Mouse (Mus musculus) neural tube, embryonic 13.5 days (tissue): ENCODE results near the gene D930007J09Rik. TPM values are rescaled to one million over a fixed set of nuclear protein-coding genes. Genes with fewer than 3 reads are reported as not detected.

Experiments
- ATAC-seq: fragments of 200-750 bp; cut with Nextera tagmentation; 2 replicates; pipeline ENCODE4 v1.8.0; 2017; ENCODE audit warnings: low read depth, mild to moderate bottlenecking, moderate TSS enrichment, moderate library complexity
- H3K27ac ChIP-seq: fragments of 300-500 bp; sonication (generic); replicated peaks from 2 replicates; pipeline ENCODE4 v1.5.1; 2015; ENCODE audit warnings: moderate library complexity, mild to moderate bottlenecking, inconsistent platforms
- H3K27me3 ChIP-seq: fragments of 300-500 bp; sonication (generic); 2 replicates; pipeline ENCODE4 v1.6.1; 2015; ENCODE audit warnings: mild to moderate bottlenecking, inconsistent platforms
- H3K36me3 ChIP-seq: fragments of 300-500 bp; sonication (generic); 2 replicates; pipeline ENCODE4 v1.6.1; 2015; ENCODE audit warnings: mild to moderate bottlenecking, inconsistent platforms
- H3K4me1 ChIP-seq: fragments of 300-500 bp; sonication (generic); replicated peaks from 2 replicates; pipeline ENCODE4 v1.6.1; 2015; ENCODE audit warnings: inconsistent platforms
- H3K4me2 ChIP-seq: fragments of 300-500 bp; sonication (generic); 2 replicates; pipeline ENCODE4 v1.6.1; 2015; ENCODE audit warnings: inconsistent platforms, mild to moderate bottlenecking, moderate library complexity
- H3K4me3 ChIP-seq: fragments of 300-500 bp; sonication (generic); 2 replicates; pipeline ENCODE4 v1.5.1; 2015; ENCODE audit warnings: mild to moderate bottlenecking, inconsistent platforms
- H3K9ac ChIP-seq: fragments of 300-500 bp; sonication (generic); 2 replicates; pipeline ENCODE4 v1.6.1; 2015; ENCODE audit warnings: moderate library complexity, mild to moderate bottlenecking, inconsistent platforms
- H3K9me3 ChIP-seq: fragments of 300-500 bp; sonication (generic); 2 replicates; pipeline ENCODE4 v1.6.1; 2016; ENCODE audit warnings: inconsistent platforms
- WGBS: fragments of 180-500 bp; shearing (Covaris S2); methylation state at CpG from one replicate; pipeline ENCODE4 v1.1.7; 2015; 5-methylcytosine and 5-hydroxymethylcytosine counted together
- polyA plus RNA-seq: library from polyadenylated mRNA; unstranded; fragments of >200 nt; fragmentation: Nextera tagmentation; extraction: Ambion mirVana; gene quantifications from 2 replicates; pipeline ENCODE4 v1.2.1, GENCODE M21; 2015

The D930007J09Rik gene
- polyA plus RNA-seq, 1 experiment from 2014 or later = not detected

- peaks cover 14% of the 10 kb centered on the region; the same call in 1 of the 2 replicates for H3K4me1 ChIP-seq
- no peak overlapping the region for H3K27ac ChIP-seq
- H3K9me3 ChIP-seq = no peaks in the 10 kb centered on the region
- WGBS = 70% methylated on average over 3 of the region's 3 CpGs
- H3K36me3 ChIP-seq = no peaks in the 10 kb centered on the region
- no peaks in the 10 kb centered on the region for H3K27me3 ChIP-seq
- no peak overlapping the region for H3K4me3 ChIP-seq
- no peak overlapping the region for H3K4me2 ChIP-seq
- no peak overlapping the region for H3K9ac ChIP-seq
- no peak for ATAC-seq
Observed at GRCm38 (mm10) chr13:32831505-32832273, 29.0 kb upstream of the D930007J09Rik start.

- no peak for ATAC-seq
- Histone ChIP-seq H3K9ac (no peak overlapping the region), H3K4me2 (no peak overlapping the region), H3K27me3 (no peaks in the 10 kb centered on the region), H3K36me3 (no peaks in the 10 kb centered on the region), H3K9me3 (no peaks in the 10 kb centered on the region), H3K27ac (no peak overlapping the region), H3K4me3 (no peak overlapping the region), H3K4me1 (peaks cover 14% of the 10 kb centered on the region; the same call in 1 of the 2 replicates)
- 89% methylated on average over 4 of the region's 4 CpGs for WGBS
Observed at GRCm38 (mm10) chr13:32828886-32829285, 26.2 kb upstream of the D930007J09Rik start.

GRCm38 (mm10) chr13:32827951-32828350, 25.3 kb upstream of the D930007J09Rik start:
- Histone ChIP-seq H3K9me3 (no peaks in the 10 kb centered on the region), H3K27me3 (no peaks in the 10 kb centered on the region), H3K27ac (no peak overlapping the region), H3K9ac (no peak overlapping the region), H3K4me2 (no peak overlapping the region), H3K4me1 (peaks cover 14% of the 10 kb centered on the region; the same call in 1 of the 2 replicates), H3K4me3 (no peak overlapping the region), H3K36me3 (peaks cover 6% of the 10 kb centered on the region)
- WGBS = 68% methylated on average over 4 of the region's 4 CpGs
- no peak for ATAC-seq

- H3K4me2 ChIP-seq = no peak overlapping the region
- 82% methylated on average over 3 of the region's 3 CpGs for WGBS
- no peak overlapping the region for H3K9ac ChIP-seq
- H3K36me3 ChIP-seq = peaks cover 11% of the 10 kb centered on the region
- no peaks in the 10 kb centered on the region for H3K9me3 ChIP-seq
- H3K4me1 ChIP-seq = peaks cover 11% of the 10 kb centered on the region; the same call in 1 of the 2 replicates
- no peak overlapping the region for H3K27ac ChIP-seq
- H3K4me3 ChIP-seq = no peak overlapping the region
- ATAC-seq = no peak
- H3K27me3 ChIP-seq = no peaks in the 10 kb centered on the region
Observed at GRCm38 (mm10) chr13:32827111-32827822, 24.6 kb upstream of the D930007J09Rik start.

GRCm38 (mm10) chr13:32825546-32825945, 22.9 kb upstream of the D930007J09Rik start:
- no peak for ATAC-seq
- no peak overlapping the region for H3K9ac ChIP-seq
- peaks cover 27% of the 10 kb centered on the region for H3K36me3 ChIP-seq
- H3K9me3 ChIP-seq = no peaks in the 10 kb centered on the region
- no peaks in the 10 kb centered on the region for H3K27me3 ChIP-seq
- no peak overlapping the region for H3K4me2 ChIP-seq
- WGBS = 90% methylated on average over 8 of the region's 8 CpGs
- H3K4me1 ChIP-seq = no peaks in the 10 kb centered on the region
- H3K4me3 ChIP-seq = no peak overlapping the region
- H3K27ac ChIP-seq = no peak overlapping the region

GRCm38 (mm10) chr13:32824377-32825330, 22.0 kb upstream of the D930007J09Rik start:
- no peak for ATAC-seq
- Histone ChIP-seq H3K36me3 (peaks cover 36% of the 10 kb centered on the region), H3K9me3 (no peaks in the 10 kb centered on the region), H3K27ac (no peak overlapping the region), H3K4me2 (no peak overlapping the region), H3K4me3 (no peak overlapping the region), H3K4me1 (no peaks in the 10 kb centered on the region), H3K27me3 (no peaks in the 10 kb centered on the region), H3K9ac (no peak overlapping the region)
- WGBS = 78% methylated on average over 6 of the region's 6 CpGs

GRCm38 (mm10) chr13:32823126-32823525, 20.5 kb upstream of the D930007J09Rik start:
- Histone ChIP-seq H3K27ac (no peak overlapping the region), H3K4me3 (no peak overlapping the region), H3K9ac (no peak overlapping the region), H3K4me1 (no peaks in the 10 kb centered on the region), H3K9me3 (no peaks in the 10 kb centered on the region), H3K36me3 (peaks cover 50% of the 10 kb centered on the region), H3K27me3 (no peaks in the 10 kb centered on the region), H3K4me2 (no peak overlapping the region)
- no peak for ATAC-seq
- 92% methylated on average over 6 of the region's 6 CpGs for WGBS

- Histone ChIP-seq H3K4me2 (no peak overlapping the region), H3K9me3 (no peaks in the 10 kb centered on the region), H3K27me3 (no peaks in the 10 kb centered on the region), H3K4me3 (no peak overlapping the region), H3K9ac (no peak overlapping the region), H3K36me3 (peaks cover 63% of the 10 kb centered on the region), H3K27ac (no peak overlapping the region), H3K4me1 (no peaks in the 10 kb centered on the region)
- WGBS = 92% methylated on average over 4 of the region's 4 CpGs
- ATAC-seq = no peak
Observed at GRCm38 (mm10) chr13:32821671-32822070, 19.0 kb upstream of the D930007J09Rik start.

GRCm38 (mm10) chr13:32819926-32820325, 17.3 kb upstream of the D930007J09Rik start:
- Histone ChIP-seq H3K9ac (no peak overlapping the region), H3K4me2 (no peak overlapping the region), H3K27me3 (no peaks in the 10 kb centered on the region), H3K9me3 (no peaks in the 10 kb centered on the region), H3K4me3 (no peak overlapping the region), H3K27ac (no peak overlapping the region), H3K36me3 (peaks cover 70% of the 10 kb centered on the region), H3K4me1 (no peaks in the 10 kb centered on the region)
- no peak for ATAC-seq
- 94% methylated on average over 5 of the region's 5 CpGs for WGBS

- Histone ChIP-seq H3K9ac (no peak overlapping the region), H3K27ac (no peak overlapping the region), H3K4me1 (no peaks in the 10 kb centered on the region), H3K4me3 (no peak overlapping the region), H3K27me3 (no peaks in the 10 kb centered on the region), H3K9me3 (no peaks in the 10 kb centered on the region), H3K4me2 (no peak overlapping the region), H3K36me3 (peaks cover 75% of the 10 kb centered on the region)
- 94% methylated on average over 3 of the region's 3 CpGs for WGBS
- no peak for ATAC-seq
Observed at GRCm38 (mm10) chr13:32819241-32819640, 16.6 kb upstream of the D930007J09Rik start.

- peaks cover 28% of the 10 kb centered on the region for H3K4me1 ChIP-seq
Observed at GRCm38 (mm10) chr13:32807624-32808023, 5.0 kb upstream of the D930007J09Rik start.

More at GRCm38 (mm10) chr13:32807624-32808023, 5.0 kb upstream of the D930007J09Rik start:
- WGBS = 75% methylated on average over 3 of the region's 3 CpGs
- H3K36me3 ChIP-seq = peaks cover 41% of the 10 kb centered on the region
- no peaks in the 10 kb centered on the region for H3K9me3 ChIP-seq
- H3K4me3 ChIP-seq = no peak overlapping the region
- no peak overlapping the region for H3K9ac ChIP-seq
- no peaks in the 10 kb centered on the region for H3K27me3 ChIP-seq
- H3K4me2 ChIP-seq = no peak overlapping the region
- ATAC-seq = no peak
- H3K27ac ChIP-seq = no peak overlapping the region
